Mouse (Mus musculus) heart, postnatal 0 days (tissue): ENCODE measurements around the gene Mllt11.

Source experiments
- CTCF ChIP-seq: IDR thresholded peaks from 2 replicates; pipeline ENCODE4 v1.5.1; 2016; ENCODE audit warnings: antibody characterized with exemption, control low read depth, low read depth
- EP300 ChIP-seq: IDR thresholded peaks from 2 replicates; pipeline ENCODE4 v1.6.1; 2016; ENCODE audit warnings: antibody characterized with exemption, low read depth

DNA sequence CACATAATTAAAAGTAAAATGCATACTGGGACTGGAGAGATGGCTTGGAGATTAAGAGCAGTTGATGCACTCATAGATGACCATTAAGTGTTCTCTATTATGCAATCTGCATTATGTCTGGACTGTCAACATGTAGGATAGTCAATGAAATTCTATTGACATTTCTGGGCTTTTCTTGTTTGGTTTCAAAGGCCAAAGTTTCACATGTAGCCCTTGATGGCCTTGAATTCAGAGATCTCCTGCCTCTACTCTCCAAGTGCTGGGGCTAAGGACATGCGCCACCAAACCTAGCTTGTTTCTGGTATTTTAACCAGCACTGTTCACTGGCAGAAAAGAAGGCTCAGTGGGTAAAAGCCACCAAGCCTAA is 18.4 kb downstream of the Mllt11 start:
- TF ChIP-seq CTCF (no peak), EP300 (no peak)
